Mouse (Mus musculus): ENCODE data around the gene Uvrag. TPM values are rescaled to one million over a fixed set of nuclear protein-coding genes. Genes with fewer than 3 reads are reported as not detected.

Uvrag gene
- total RNA-seq, 2 experiments from 2014 or later, result 50.2 to 54.0 TPM

- intact Hi-C loops (cut with DNase I), result loop anchor here (5.0 kb wide), 1 partner anchor 84 kb away; no protein-coding TSS in a partner anchor
- DNase-seq (ENCODE audit: low spot score in 2 of 2), result no peak
Observed at GRCm38 (mm10) chr7:99168756-99169155, 27.8 kb upstream of the Uvrag start.

GRCm38 (mm10) chr7:99167939-99168338, 27.0 kb upstream of the Uvrag start:
- intact Hi-C loops (cut with DNase I), result loop anchor here (5.0 kb wide), 1 partner anchor 84 kb away; no protein-coding TSS in a partner anchor
- no peak for DNase-seq (ENCODE audit: low spot score in 2 of 2)

- peak in 1 of 2 experiments; percentile 37 for DNase-seq (ENCODE audit: low spot score in 2 of 2)
- intact Hi-C loops (cut with DNase I), result loop anchor here (5.0 kb wide), 1 partner anchor 86 kb away; no protein-coding TSS in a partner anchor
Observed at GRCm38 (mm10) chr7:99166159-99166558, 25.2 kb upstream of the Uvrag start.

GRCm38 (mm10) chr7:99164873-99165410, 24.0 kb upstream of the Uvrag start:
- no peak for DNase-seq (ENCODE audit: low spot score in 2 of 2)
- intact Hi-C loops (cut with DNase I), result loop anchor here (5.0 kb wide), 1 partner anchor 87 kb away; no protein-coding TSS in a partner anchor

GRCm38 (mm10) chr7:99162462-99162861, 21.5 kb upstream of the Uvrag start:
- no peak for DNase-seq (ENCODE audit: low spot score in 2 of 2)
- intact Hi-C loops (cut with DNase I), result no loop called here

GRCm38 (mm10) chr7:99161961-99162360, 21.0 kb upstream of the Uvrag start:
- DNase-seq (ENCODE audit: low spot score in 2 of 2), result no peak
- intact Hi-C loops (cut with DNase I), result no loop called here

GRCm38 (mm10) chr7:99161529-99161928, 20.6 kb upstream of the Uvrag start:
- intact Hi-C loops (cut with DNase I), result no loop called here
- DNase-seq (ENCODE audit: low spot score in 2 of 2), result no peak

- intact Hi-C loops (cut with DNase I), result no loop called here
- no peak for DNase-seq (ENCODE audit: low spot score in 2 of 2)
Observed at GRCm38 (mm10) chr7:99160995-99161394, 20.1 kb upstream of the Uvrag start.

- DNase-seq (ENCODE audit: low spot score in 2 of 2), result no peak
- intact Hi-C loops (cut with DNase I), result no loop called here
Observed at GRCm38 (mm10) chr7:99159446-99159845, 18.5 kb upstream of the Uvrag start.

- intact Hi-C loops (cut with DNase I), result no loop called here
- DNase-seq (ENCODE audit: low spot score in 2 of 2), result no peak
Observed at GRCm38 (mm10) chr7:99158904-99159303, 18.0 kb upstream of the Uvrag start.

GRCm38 (mm10) chr7:99158011-99158410, 17.1 kb upstream of the Uvrag start:
- no peak for DNase-seq (ENCODE audit: low spot score in 2 of 2)
- intact Hi-C loops (cut with DNase I), result no loop called here

GRCm38 (mm10) chr7:99156737-99157136, 15.8 kb upstream of the Uvrag start:
- no peak for DNase-seq (ENCODE audit: low spot score in 2 of 2)
- intact Hi-C loops (cut with DNase I), result no loop called here

- DNase-seq (ENCODE audit: low spot score in 2 of 2), result no peak
- intact Hi-C loops (cut with DNase I), result no loop called here
Observed at GRCm38 (mm10) chr7:99155311-99156289, 14.7 kb upstream of the Uvrag start.

- intact Hi-C loops (cut with DNase I), result no loop called here
- no peak for DNase-seq (ENCODE audit: low spot score in 2 of 2)
Observed at GRCm38 (mm10) chr7:99154648-99155151, 13.8 kb upstream of the Uvrag start.

- no peak for DNase-seq (ENCODE audit: low spot score in 2 of 2)
- intact Hi-C loops (cut with DNase I), result no loop called here
Observed at GRCm38 (mm10) chr7:99153686-99154202, 12.8 kb upstream of the Uvrag start.

- intact Hi-C loops (cut with DNase I), result no loop called here
- no peak for DNase-seq (ENCODE audit: low spot score in 2 of 2)
Observed at GRCm38 (mm10) chr7:99152756-99153155, 11.8 kb upstream of the Uvrag start.

GRCm38 (mm10) chr7:99151342-99151741, 10.4 kb upstream of the Uvrag start:
- DNase-seq (ENCODE audit: low spot score in 2 of 2), result peak; percentile 87 to 91

GRCm38 (mm10) chr7:99149017-99149416, 8.1 kb upstream of the Uvrag start:
- intact Hi-C loops (cut with DNase I), result no loop called here
- no peak for DNase-seq (ENCODE audit: low spot score in 2 of 2)

More at GRCm38 (mm10) chr7:99151342-99151741, 10.4 kb upstream of the Uvrag start:
- intact Hi-C loops (cut with DNase I), result loop anchor here (1.0 kb wide), 1 partner anchor 44 kb away; no protein-coding TSS in a partner anchor

GRCm38 (mm10) chr7:99147494-99147893, 6.6 kb upstream of the Uvrag start:
- intact Hi-C loops (cut with DNase I), result no loop called here
- DNase-seq (ENCODE audit: low spot score in 2 of 2), result no peak

- DNase-seq (ENCODE audit: low spot score in 2 of 2), result no peak
- intact Hi-C loops (cut with DNase I), result no loop called here
Observed at GRCm38 (mm10) chr7:99146906-99147305, 6.0 kb upstream of the Uvrag start.
